Mouse (Mus musculus) lung, embryonic 14.5 days (tissue): ENCODE measurements around the gene Oser1. TPM values are rescaled to one million over a fixed set of nuclear protein-coding genes. Genes with fewer than 3 reads are reported as not detected.

Experiments
- ATAC-seq: fragments of 200-750 bp; cut with Nextera tagmentation; 2 replicates; pipeline ENCODE4 v1.8.0; 2017; ENCODE audit warnings: mild to moderate bottlenecking, moderate TSS enrichment, moderate library complexity; ENCODE audit not compliant: insufficient read depth
- DNase-seq: peaks from one replicate; pipeline ENCODE4 v3.0.0-alpha.2; 2015
- H3K27ac ChIP-seq: fragments of 300-500 bp; sonication (generic); 2 replicates; pipeline ENCODE4 v1.5.1; 2014; ENCODE audit warnings: low read depth, mild to moderate bottlenecking, moderate library complexity
- H3K27me3 ChIP-seq: fragments of 300-500 bp; sonication (generic); 2 replicates; pipeline ENCODE4 v1.6.1; 2014; ENCODE audit warnings: low read length, control low read depth; ENCODE audit not compliant: insufficient read depth
- H3K36me3 ChIP-seq: fragments of 300-500 bp; sonication (generic); 2 replicates; pipeline ENCODE4 v1.6.1; 2014; ENCODE audit warnings: control low read depth; ENCODE audit not compliant: insufficient read depth
- H3K4me1 ChIP-seq: fragments of 300-500 bp; sonication (generic); 2 replicates; pipeline ENCODE4 v1.6.1; 2014; ENCODE audit warnings: antibody characterized with exemption, control low read depth; ENCODE audit not compliant: insufficient read depth
- H3K4me2 ChIP-seq: fragments of 300-500 bp; sonication (generic); 2 replicates; pipeline ENCODE4 v1.6.1; 2014; ENCODE audit warnings: mild to moderate bottlenecking
- H3K4me3 ChIP-seq: fragments of 300-500 bp; sonication (generic); 2 replicates; pipeline ENCODE4 v1.5.1; 2014; ENCODE audit warnings: low read depth, low read length
- H3K9ac ChIP-seq: fragments of 300-500 bp; sonication (generic); 2 replicates; pipeline ENCODE4 v1.6.1; 2014
- H3K9me3 ChIP-seq: fragments of 300-500 bp; sonication (generic); 2 replicates; pipeline ENCODE4 v1.6.1; 2016; ENCODE audit warnings: low read depth, low read length, control low read depth
- CTCF ChIP-seq: IDR thresholded peaks from 2 replicates; pipeline ENCODE4 v1.5.1; 2016; ENCODE audit warnings: antibody characterized with exemption, low read depth
- WGBS: fragments of 180-500 bp; shearing (Covaris S2); extraction: QIAGEN DNeasy Blood & Tissue Kit; methylation state at CpG from one replicate; pipeline ENCODE4 v1.1.7; 2014; 5-methylcytosine and 5-hydroxymethylcytosine counted together
- polyA plus RNA-seq: library from polyadenylated mRNA; unstranded; fragments of >200 nt; fragmentation: Nextera tagmentation; extraction: Ambion mirVana; gene quantifications from 2 replicates; pipeline ENCODE4 v1.2.1, GENCODE M21; 2014

The Oser1 gene
- polyA plus RNA-seq, 1 experiment from 2014 or later, result 90.7 TPM

GRCm38 (mm10) chr2:163431289-163431688 is 6.8 kb upstream of the Oser1 start:
- DNase-seq (no peak), ATAC-seq (no peak)
- Histone ChIP-seq H3K4me3 (no peak overlapping the region), H3K4me1 (no peaks in the 10 kb centered on the region), H3K9me3 (no peaks in the 10 kb centered on the region), H3K27ac (no peak overlapping the region), H3K36me3 (no peaks in the 10 kb centered on the region), H3K27me3 (no peaks in the 10 kb centered on the region), H3K4me2 (no peak overlapping the region), H3K9ac (no peak overlapping the region)
- no peak for TF ChIP-seq CTCF
- WGBS, result 76% methylated on average over 9 of the region's 9 CpGs

- H3K27me3 ChIP-seq, result no peaks in the 10 kb centered on the region
- no peak overlapping the region for H3K27ac ChIP-seq
- ATAC-seq (no peak), DNase-seq (no peak)
- no peaks in the 10 kb centered on the region for H3K36me3 ChIP-seq
- no peak overlapping the region for H3K9ac ChIP-seq
- H3K9me3 ChIP-seq, result no peaks in the 10 kb centered on the region
- no peak overlapping the region for H3K4me2 ChIP-seq
- H3K4me1 ChIP-seq, result no peaks in the 10 kb centered on the region
- 19% methylated on average over 4 of the region's 4 CpGs for whole genome bisulfite sequencing
- H3K4me3 ChIP-seq, result no peak overlapping the region
- no peak for TF ChIP-seq CTCF
Observed at GRCm38 (mm10) chr2:163428346-163429011, 4.0 kb upstream of the Oser1 start.

- 70% methylated on average over 9 of the region's 9 CpGs for WGBS
- Histone ChIP-seq H3K4me1 (peaks cover 4% of the 10 kb centered on the region), H3K9ac (no peak overlapping the region), H3K27me3 (no peaks in the 10 kb centered on the region), H3K9me3 (no peaks in the 10 kb centered on the region), H3K27ac (no peak overlapping the region), H3K4me3 (no peak overlapping the region), H3K36me3 (no peaks in the 10 kb centered on the region), H3K4me2 (no peak overlapping the region)
- no peak for TF ChIP-seq CTCF
- no peak for DNase-seq
- no peak for ATAC-seq
Observed at GRCm38 (mm10) chr2:163422895-163423660, 1.4 kb downstream of the Oser1 start.

GRCm38 (mm10) chr2:163420366-163420886 is 4.1 kb downstream of the Oser1 start:
- no peak overlapping the region for H3K27ac ChIP-seq
- peak overlapping the region; percentile 70 for H3K9ac ChIP-seq
- 30% methylated on average over 10 of the region's 10 CpGs for WGBS
- no peaks in the 10 kb centered on the region for H3K36me3 ChIP-seq
- H3K4me1 ChIP-seq, result peaks cover 4% of the 10 kb centered on the region
- no peaks in the 10 kb centered on the region for H3K9me3 ChIP-seq
- no peak for TF ChIP-seq CTCF
- H3K4me2 ChIP-seq, result peak overlapping the region; percentile 69
- peak overlapping the region; percentile 97 for H3K4me3 ChIP-seq
- DNase-seq (no peak), ATAC-seq (no peak)
- no peaks in the 10 kb centered on the region for H3K27me3 ChIP-seq

GRCm38 (mm10) chr2:163419346-163420045 is 5.0 kb downstream of the Oser1 start:
- H3K9ac ChIP-seq, result peak overlapping the region; percentile 93
- peaks cover 4% of the 10 kb centered on the region for H3K4me1 ChIP-seq
- H3K4me2 ChIP-seq, result peak overlapping the region; percentile 74
- peaks cover 5% of the 10 kb centered on the region for H3K36me3 ChIP-seq
- no peaks in the 10 kb centered on the region for H3K27me3 ChIP-seq
- H3K4me3 ChIP-seq, result peak overlapping the region; percentile 97
- TF ChIP-seq CTCF, result peak; percentile 37
- H3K9me3 ChIP-seq, result no peaks in the 10 kb centered on the region
- ATAC-seq, result peak; percentile 99
- under 1% methylated on average over 71 of the region's 71 CpGs for WGBS
- H3K27ac ChIP-seq, result peak overlapping the region; percentile 83
- DNase-seq, result peak; percentile 99

GRCm38 (mm10) chr2:163418841-163419345 is 5.6 kb downstream of the Oser1 start:
- under 1% methylated on average over 50 of the region's 50 CpGs for WGBS
- ATAC-seq (no peak; the same call in 1 of the 2 replicates), DNase-seq (no peak)
- Histone ChIP-seq H3K27me3 (no peaks in the 10 kb centered on the region), H3K4me2 (peak overlapping the region; percentile 74), H3K9me3 (no peaks in the 10 kb centered on the region), H3K4me3 (peak overlapping the region; percentile 97), H3K27ac (peak overlapping the region; percentile 83), H3K9ac (peak overlapping the region; percentile 93), H3K4me1 (peaks cover 4% of the 10 kb centered on the region), H3K36me3 (peaks cover 9% of the 10 kb centered on the region)
- TF ChIP-seq CTCF, result no peak
